Mouse (Mus musculus): Measurements from ENCODE around the gene Psmb8.
A peak's percentile ranks its signal among the peaks of the same experiment; 100 is the strongest.

Gene Psmb8

GRCm38 (mm10) chr17:34196941-34197894 is at the start of gene Psmb8:
Gene Psmb8 (plus strand): TSS chr17:34197721.
- peak; percentile 93 to 98 for DNase-seq (ENCODE audit: inconsistent age in 2 of 2, low spot score in 1 of 2)

- peak; percentile 56 to 89 for DNase-seq (ENCODE audit: inconsistent age in 2 of 2, low spot score in 1 of 2)
These were observed 44.6 kb upstream of the Psmb8 start, which contains the start of gene H2-DMb1 for GRCm38 (mm10) chr17:34152923-34153322. Gene H2-DMb1 (plus strand): TSS chr17:34153072.

- no peak for DNase-seq (ENCODE audit: inconsistent age in 2 of 2, low spot score in 1 of 2)
These were observed 42.0 kb upstream of the Psmb8 start for GRCm38 (mm10) chr17:34155534-34155933.

GRCm38 (mm10) chr17:34164202-34164895 is 33.2 kb upstream of the Psmb8 start:
- peak; percentile 20 to 58 for DNase-seq (ENCODE audit: inconsistent age in 2 of 2, low spot score in 1 of 2)

- DNase-seq (ENCODE audit: inconsistent age in 2 of 2, low spot score in 1 of 2): peak in 1 of 2 experiments; percentile 41
These were observed 32.3 kb upstream of the Psmb8 start for GRCm38 (mm10) chr17:34165033-34165730.

GRCm38 (mm10) chr17:34169279-34169678 is 28.2 kb upstream of the Psmb8 start:
- DNase-seq (ENCODE audit: inconsistent age in 2 of 2, low spot score in 1 of 2): peak; percentile 36 to 77

- DNase-seq (ENCODE audit: inconsistent age in 2 of 2, low spot score in 1 of 2): no peak
These were observed 27.0 kb upstream of the Psmb8 start for GRCm38 (mm10) chr17:34170487-34170876.

GRCm38 (mm10) chr17:34170877-34171498 is 26.5 kb upstream of the Psmb8 start:
- DNase-seq (ENCODE audit: inconsistent age in 2 of 2, low spot score in 1 of 2): peak; percentile 72 to 94

GRCm38 (mm10) chr17:34172528-34172927 is 25.0 kb upstream of the Psmb8 start:
- no peak for DNase-seq (ENCODE audit: inconsistent age in 2 of 2, low spot score in 1 of 2)

- no peak for DNase-seq (ENCODE audit: inconsistent age in 2 of 2, low spot score in 1 of 2)
These were observed 23.4 kb upstream of the Psmb8 start for GRCm38 (mm10) chr17:34174075-34174474.

GRCm38 (mm10) chr17:34177179-34177578 is 20.3 kb upstream of the Psmb8 start:
- no peak for DNase-seq (ENCODE audit: inconsistent age in 2 of 2, low spot score in 1 of 2)

- DNase-seq (ENCODE audit: inconsistent age in 2 of 2, low spot score in 1 of 2): no peak
These were observed 18.5 kb upstream of the Psmb8 start for GRCm38 (mm10) chr17:34179019-34179418.

- DNase-seq (ENCODE audit: inconsistent age in 2 of 2, low spot score in 1 of 2): no peak
These were observed 17.3 kb upstream of the Psmb8 start for GRCm38 (mm10) chr17:34179913-34180859.

- DNase-seq (ENCODE audit: inconsistent age in 2 of 2, low spot score in 1 of 2): peak in 1 of 2 experiments; percentile 54
These were observed 13.8 kb upstream of the Psmb8 start for GRCm38 (mm10) chr17:34183564-34184219.

GRCm38 (mm10) chr17:34185526-34185925 is 12.0 kb upstream of the Psmb8 start:
- DNase-seq (ENCODE audit: inconsistent age in 2 of 2, low spot score in 1 of 2): no peak

GRCm38 (mm10) chr17:34186885-34187260 is 10.6 kb upstream of the Psmb8 start:
- no peak for DNase-seq (ENCODE audit: inconsistent age in 2 of 2, low spot score in 1 of 2)

GRCm38 (mm10) chr17:34187261-34187916 is 10.1 kb upstream of the Psmb8 start, which contains the start of the genes Tap1 and Psmb9:
Gene Tap1 (plus strand): TSS chr17:34187553.
Gene Psmb9 (minus strand): TSS chr17:34187764.
- peak; percentile 98 to 100 for DNase-seq (ENCODE audit: inconsistent age in 2 of 2, low spot score in 1 of 2)

- peak in 1 of 2 experiments; percentile 87 for DNase-seq (ENCODE audit: inconsistent age in 2 of 2, low spot score in 1 of 2)
These were observed 9.5 kb upstream of the Psmb8 start for GRCm38 (mm10) chr17:34188010-34188409.
